Mouse (Mus musculus): Measurements from ENCODE around the gene Fam104a. TPM values are rescaled to one million over a fixed set of nuclear protein-coding genes. Genes with fewer than 3 reads are reported as not detected.
A peak's percentile ranks its signal among the peaks of the same experiment; 100 is the strongest.

The Fam104a gene
- polyA plus RNA-seq, 1 experiment from 2014 or later, result 42.3 TPM

- no peaks in the 10 kb centered on the region for H3K9me3 ChIP-seq (ENCODE audit: control insufficient read depth, low read length)
- no peaks in the 10 kb centered on the region for H3K36me3 ChIP-seq (replicated peaks; ENCODE audit: control insufficient read depth, insufficient read depth)
- no peak overlapping the region for H3K9ac ChIP-seq
- H3K4me3 ChIP-seq (replicated peaks; ENCODE audit: low read length), result no peak overlapping the region
- H3K27ac ChIP-seq, result no peak overlapping the region
- H3K4me2 ChIP-seq (replicated peaks), result no peak overlapping the region
- H3K27me3 ChIP-seq (ENCODE audit: control insufficient read depth, insufficient read depth, low read length), result 0 out of 2 replicates have a peak, but pooled peaks cover 7% of the 10 kb centered on the region
- H3K4me1 ChIP-seq (replicated peaks; ENCODE audit: control insufficient read depth, insufficient read depth, low read length), result peaks cover 15% of the 10 kb centered on the region
- ATAC-seq (ENCODE audit: low FRiP score) (no peak), DNase-seq (ENCODE audit: low spot score) (no peak)
- 55% methylated on average over 19 of the region's 19 CpGs for WGBS
Observed at GRCm38 (mm10) chr11:113708629-113709213, 24.8 kb upstream of the Fam104a start.

- 88% methylated on average over 15 of the region's 15 CpGs for WGBS
- Histone ChIP-seq H3K36me3 (replicated peaks; ENCODE audit: control insufficient read depth, insufficient read depth) (no peaks in the 10 kb centered on the region), H3K4me3 (replicated peaks; ENCODE audit: low read length) (no peak overlapping the region), H3K27me3 (ENCODE audit: control insufficient read depth, insufficient read depth, low read length) (0 out of 2 replicates have a peak, but pooled peaks cover 7% of the 10 kb centered on the region), H3K27ac (no peak overlapping the region), H3K4me1 (replicated peaks; ENCODE audit: control insufficient read depth, insufficient read depth, low read length) (peaks cover 15% of the 10 kb centered on the region), H3K9ac (no peak overlapping the region), H3K9me3 (ENCODE audit: control insufficient read depth, low read length) (no peaks in the 10 kb centered on the region), H3K4me2 (replicated peaks) (no peak overlapping the region)
- ATAC-seq (ENCODE audit: low FRiP score) (no peak), DNase-seq (ENCODE audit: low spot score) (no peak)
Observed at GRCm38 (mm10) chr11:113705966-113706652, 22.2 kb upstream of the Fam104a start.

- WGBS, result 37% methylated on average over 5 of the region's 5 CpGs
- no peak overlapping the region for H3K27ac ChIP-seq
- H3K4me1 ChIP-seq (replicated peaks; ENCODE audit: control insufficient read depth, insufficient read depth, low read length), result no peaks in the 10 kb centered on the region
- peaks cover 14% of the 10 kb centered on the region for H3K36me3 ChIP-seq (replicated peaks; ENCODE audit: control insufficient read depth, insufficient read depth)
- H3K4me2 ChIP-seq (replicated peaks), result no peak overlapping the region
- H3K9me3 ChIP-seq (ENCODE audit: control insufficient read depth, low read length), result no peaks in the 10 kb centered on the region
- DNase-seq (ENCODE audit: low spot score) (peak; percentile 89), ATAC-seq (ENCODE audit: low FRiP score) (peak; percentile 71; the same call in 1 of the 2 replicates)
- no peak overlapping the region for H3K9ac ChIP-seq
- 0 out of 2 replicates have a peak, but pooled peaks cover 3% of the 10 kb centered on the region for H3K27me3 ChIP-seq (ENCODE audit: control insufficient read depth, insufficient read depth, low read length)
- H3K4me3 ChIP-seq (replicated peaks; ENCODE audit: low read length), result no peak overlapping the region
Observed at GRCm38 (mm10) chr11:113703758-113704157, 19.8 kb upstream of the Fam104a start.

DNA sequence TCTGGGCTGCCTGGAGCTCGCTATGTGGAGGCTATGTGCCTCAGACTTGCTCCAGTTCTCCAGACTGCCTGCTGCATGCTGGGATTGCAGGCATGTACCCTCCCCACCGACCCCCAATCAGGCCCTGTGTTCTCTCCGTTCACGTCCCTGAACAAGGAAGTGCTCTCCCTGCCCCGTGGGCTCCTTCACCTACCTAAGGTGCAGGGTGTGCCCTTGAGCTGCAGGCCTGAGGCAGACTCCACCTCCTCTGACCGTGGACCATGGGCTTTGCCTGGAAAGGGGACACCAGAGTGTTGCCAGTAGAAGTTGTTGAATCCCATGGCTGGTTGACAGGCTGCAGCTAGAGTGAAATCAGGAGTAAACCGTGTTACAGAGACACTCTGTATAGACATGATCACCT, 15.7 kb upstream of the Fam104a start:
- ATAC-seq (ENCODE audit: low FRiP score) (no peak), DNase-seq (ENCODE audit: low spot score) (no peak)
- peaks cover 33% of the 10 kb centered on the region for H3K36me3 ChIP-seq (replicated peaks; ENCODE audit: control insufficient read depth, insufficient read depth)
- H3K27ac ChIP-seq, result no peak overlapping the region
- 87% methylated on average over 7 of the region's 7 CpGs for WGBS
- no peak overlapping the region for H3K9ac ChIP-seq
- no peaks in the 10 kb centered on the region for H3K27me3 ChIP-seq (ENCODE audit: control insufficient read depth, insufficient read depth, low read length)
- H3K4me1 ChIP-seq (replicated peaks; ENCODE audit: control insufficient read depth, insufficient read depth, low read length), result no peaks in the 10 kb centered on the region
- H3K4me3 ChIP-seq (replicated peaks; ENCODE audit: low read length), result no peak overlapping the region
- H3K9me3 ChIP-seq (ENCODE audit: control insufficient read depth, low read length), result no peaks in the 10 kb centered on the region
- no peak overlapping the region for H3K4me2 ChIP-seq (replicated peaks)

DNA sequence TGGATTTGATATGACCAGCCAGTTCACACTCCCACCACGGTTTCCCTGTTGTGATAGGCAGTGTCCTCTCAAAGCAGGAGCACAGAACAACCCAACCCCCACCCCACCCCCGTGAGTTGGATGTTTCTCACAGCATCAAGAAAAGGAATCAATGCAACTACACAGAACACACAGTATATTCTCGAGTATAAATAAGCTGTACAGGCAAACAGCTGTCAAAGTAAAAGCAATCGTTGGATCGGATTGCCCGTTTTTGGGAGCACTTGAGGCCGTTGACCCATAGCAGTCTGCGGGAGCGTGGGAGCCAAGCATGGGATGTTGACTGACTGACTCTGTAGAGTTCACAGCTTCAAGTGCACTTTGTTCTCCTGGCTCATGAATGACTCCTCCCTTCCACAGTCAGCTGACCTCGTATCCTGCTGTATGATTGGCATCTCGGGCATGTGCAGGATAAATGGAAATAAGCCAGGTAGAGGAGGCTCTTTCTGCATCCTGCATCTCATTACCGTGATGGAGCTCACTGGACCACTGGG, 14.1 kb upstream of the Fam104a start:
- whole genome bisulfite sequencing, result 77% methylated on average over 12 of the region's 12 CpGs
- Histone ChIP-seq H3K9me3 (ENCODE audit: control insufficient read depth, low read length) (no peaks in the 10 kb centered on the region), H3K9ac (no peak overlapping the region), H3K4me2 (replicated peaks) (no peak overlapping the region), H3K4me1 (replicated peaks; ENCODE audit: control insufficient read depth, insufficient read depth, low read length) (no peaks in the 10 kb centered on the region), H3K27me3 (ENCODE audit: control insufficient read depth, insufficient read depth, low read length) (no peaks in the 10 kb centered on the region), H3K36me3 (replicated peaks; ENCODE audit: control insufficient read depth, insufficient read depth) (peaks cover 46% of the 10 kb centered on the region), H3K27ac (no peak overlapping the region), H3K4me3 (replicated peaks; ENCODE audit: low read length) (no peak overlapping the region)
- DNase-seq (ENCODE audit: low spot score) (no peak), ATAC-seq (ENCODE audit: low FRiP score) (no peak)

DNA sequence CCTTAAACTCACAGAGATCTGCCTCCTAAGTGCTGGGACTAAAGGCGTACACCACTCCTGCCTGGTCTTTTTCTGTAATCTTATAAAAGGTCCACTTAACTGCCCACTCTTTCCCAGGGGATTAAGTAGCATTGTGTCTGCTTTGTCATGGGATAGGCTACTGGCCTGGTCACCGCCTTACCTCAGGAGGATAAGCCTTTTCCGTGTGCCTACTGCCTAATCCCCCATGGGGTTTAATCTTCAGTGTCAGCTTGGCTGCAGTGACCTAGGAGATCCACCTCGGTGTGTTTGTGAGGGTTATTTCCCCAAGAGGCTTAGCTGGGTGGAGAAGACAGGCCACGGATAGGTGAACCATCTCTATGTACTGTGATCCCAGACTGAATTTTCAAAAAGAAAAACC, 13.6 kb upstream of the Fam104a start:
- Histone ChIP-seq H3K9me3 (ENCODE audit: control insufficient read depth, low read length) (no peaks in the 10 kb centered on the region), H3K27me3 (ENCODE audit: control insufficient read depth, insufficient read depth, low read length) (no peaks in the 10 kb centered on the region), H3K4me1 (replicated peaks; ENCODE audit: control insufficient read depth, insufficient read depth, low read length) (no peaks in the 10 kb centered on the region), H3K9ac (no peak overlapping the region), H3K4me2 (replicated peaks) (no peak overlapping the region), H3K27ac (no peak overlapping the region), H3K36me3 (replicated peaks; ENCODE audit: control insufficient read depth, insufficient read depth) (peaks cover 51% of the 10 kb centered on the region), H3K4me3 (replicated peaks; ENCODE audit: low read length) (no peak overlapping the region)
- WGBS, result 70% methylated on average over 5 of the region's 5 CpGs
- ATAC-seq (ENCODE audit: low FRiP score) (no peak), DNase-seq (ENCODE audit: low spot score) (no peak)

DNA sequence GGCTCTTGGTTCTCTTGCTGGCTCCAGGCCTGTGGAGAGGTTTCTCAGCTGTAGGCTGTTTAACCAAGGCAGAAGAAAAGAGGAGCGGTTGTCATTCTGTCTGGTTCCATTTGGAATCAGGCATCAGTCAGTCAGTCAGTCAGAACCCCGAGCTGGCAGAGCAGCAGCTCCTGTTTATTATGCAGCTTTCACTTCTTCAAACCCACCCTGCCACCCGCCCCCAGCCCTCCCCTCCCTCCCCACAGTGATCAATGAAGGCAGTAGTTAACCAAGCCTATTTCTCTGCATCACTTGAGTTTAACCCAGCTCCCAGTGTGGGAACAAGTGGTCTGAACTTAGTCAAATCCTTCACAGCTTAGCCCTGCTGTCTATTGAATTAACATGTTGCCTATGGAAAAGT, 7.9 kb upstream of the Fam104a start:
- H3K4me2 ChIP-seq (replicated peaks), result no peak overlapping the region

GRCm38 (mm10) chr11:113691318-113691717, 7.4 kb upstream of the Fam104a start:
- no peak overlapping the region for H3K4me3 ChIP-seq (replicated peaks; ENCODE audit: low read length)

More for the DNA sequence above, 7.9 kb upstream of the Fam104a start:
- no peak overlapping the region for H3K4me3 ChIP-seq (replicated peaks; ENCODE audit: low read length)
- peaks cover 76% of the 10 kb centered on the region for H3K36me3 ChIP-seq (replicated peaks; ENCODE audit: control insufficient read depth, insufficient read depth)
- no peak overlapping the region for H3K9ac ChIP-seq
- ATAC-seq (ENCODE audit: low FRiP score) (no peak), DNase-seq (ENCODE audit: low spot score) (no peak)
- H3K9me3 ChIP-seq (ENCODE audit: control insufficient read depth, low read length), result no peaks in the 10 kb centered on the region
- 70% methylated on average over 3 of the region's 3 CpGs for WGBS
- no peaks in the 10 kb centered on the region for H3K27me3 ChIP-seq (ENCODE audit: control insufficient read depth, insufficient read depth, low read length)
- H3K27ac ChIP-seq, result no peak overlapping the region
- H3K4me1 ChIP-seq (replicated peaks; ENCODE audit: control insufficient read depth, insufficient read depth, low read length), result no peaks in the 10 kb centered on the region; the same call in 1 of the 2 replicates

DNA sequence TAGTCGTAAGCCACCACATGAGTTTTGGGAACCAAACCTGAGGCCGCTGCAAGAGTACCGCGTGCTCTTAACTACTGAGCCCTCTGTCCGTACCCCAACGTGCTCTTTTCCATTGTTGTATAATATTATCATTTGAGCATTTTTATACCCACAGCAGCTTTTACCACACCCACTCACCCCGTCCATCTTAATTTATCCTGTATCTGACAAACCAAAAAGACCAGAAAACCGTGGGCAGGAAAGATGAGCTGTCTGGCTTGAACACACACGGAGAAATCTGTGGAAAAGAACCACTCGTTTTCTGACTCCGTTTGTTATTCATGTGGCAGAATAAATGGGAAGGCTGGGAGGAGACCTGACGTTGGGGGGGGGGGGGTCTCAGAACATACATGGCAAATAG, 6.6 kb upstream of the Fam104a start:
- no peak for DNase-seq (ENCODE audit: low spot score)
- H3K36me3 ChIP-seq (replicated peaks; ENCODE audit: control insufficient read depth, insufficient read depth), result peaks cover 65% of the 10 kb centered on the region

More at GRCm38 (mm10) chr11:113691318-113691717, 7.4 kb upstream of the Fam104a start:
- DNase-seq (ENCODE audit: low spot score), result no peak
- 87% methylated on average over 5 of the region's 5 CpGs for WGBS
- Histone ChIP-seq H3K27ac (no peak overlapping the region), H3K9me3 (ENCODE audit: control insufficient read depth, low read length) (no peaks in the 10 kb centered on the region), H3K4me2 (replicated peaks) (no peak overlapping the region), H3K9ac (no peak overlapping the region), H3K4me1 (replicated peaks; ENCODE audit: control insufficient read depth, insufficient read depth, low read length) (no peaks in the 10 kb centered on the region; the same call in 1 of the 2 replicates), H3K27me3 (ENCODE audit: control insufficient read depth, insufficient read depth, low read length) (no peaks in the 10 kb centered on the region), H3K36me3 (replicated peaks; ENCODE audit: control insufficient read depth, insufficient read depth) (peaks cover 73% of the 10 kb centered on the region)
- ATAC-seq (ENCODE audit: low FRiP score), result no peak

More for the DNA sequence above, 6.6 kb upstream of the Fam104a start:
- ATAC-seq (ENCODE audit: low FRiP score), result no peak
- no peak overlapping the region for H3K4me2 ChIP-seq (replicated peaks)
- H3K27me3 ChIP-seq (ENCODE audit: control insufficient read depth, insufficient read depth, low read length), result no peaks in the 10 kb centered on the region
- H3K4me1 ChIP-seq (replicated peaks; ENCODE audit: control insufficient read depth, insufficient read depth, low read length), result peaks cover 4% of the 10 kb centered on the region
- no peak overlapping the region for H3K27ac ChIP-seq
- H3K9me3 ChIP-seq (ENCODE audit: control insufficient read depth, low read length), result no peaks in the 10 kb centered on the region
- no peak overlapping the region for H3K4me3 ChIP-seq (replicated peaks; ENCODE audit: low read length)
- H3K9ac ChIP-seq, result no peak overlapping the region
- 92% methylated on average over 12 of the region's 12 CpGs for WGBS

Data from hindbrain, embryonic 14.5 days (tissue).